In genomic region chr9:40320879-40321667, GRCm38 (mm10) we compare ENCODE assay signal across 9 mouse cellular contexts. TPM values are rescaled to one million over a fixed set of nuclear protein-coding genes. Genes with fewer than 3 reads are reported as not detected.
A peak's percentile ranks its signal among the peaks of the same experiment; 100 is the strongest.
DNase-seq lines count a peak whose midpoint lies in the region; ATAC-seq and TF ChIP-seq lines count a peak whose summit lies in the region.
"Had no signal": no experiment of that assay in that cellular context is flagged by ENCODE, and none has a peak within 500 bp of the region (broad histone marks: within the 10 kb centered on the region; RNA-seq: fewer than 3 reads in every experiment).

No protein-coding gene starts in this region.

- H3K4me3 ChIP-seq in liver, postnatal 0 days (ENCODE audit: low read depth, low read length) = no peak overlapping the region

- peak; percentile 18 to 38 for DNase-seq in spleen, adult 18-20 months
- DNase-seq in spleen, adult 12 weeks (ENCODE audit: low spot score) = no peak
- DNase-seq in embryo, embryonic 11.5 days (ENCODE audit: low read depth, low spot score) = peak; percentile 40
- DNase-seq in heart, adult 8-10 months (ENCODE audit: low spot score) = peak; percentile 91
- DNase-seq in kidney, adult 11 months = peak; percentile 82
- peak; percentile 57 for DNase-seq in liver, postnatal 0 days
- DNase-seq in skeletal muscle tissue, adult 2 months (ENCODE audit: low read depth, low spot score) = peak; percentile 94
- DNase-seq in thymus, postnatal 14 days = no peak

- 49% methylated on average over 12 of the region's 12 CpGs for WGBS in liver, postnatal 0 days (ENCODE audit: insufficient replicate concordance)

- no peak for TF ChIP-seq CTCF in liver, postnatal 0 days (IDR thresholded peaks at IDR 0.05; ENCODE audit: low read depth)

- H3K4me1 ChIP-seq in liver, postnatal 0 days (ENCODE audit: insufficient read depth) = peaks cover 17% of the 10 kb centered on the region

- 0 out of 2 replicates have a peak, but pooled peaks have one; percentile 11 for TF ChIP-seq EP300 in liver, postnatal 0 days (IDR thresholded peaks at IDR 0.05; ENCODE audit: low read depth)

- no peaks in the 10 kb centered on the region for H3K36me3 ChIP-seq in liver, postnatal 0 days (replicated peaks; ENCODE audit: insufficient read depth, low read length)

- H3K9me3 ChIP-seq in liver, postnatal 0 days (ENCODE audit: low read length) = no peaks in the 10 kb centered on the region

- H3K9ac ChIP-seq in liver, postnatal 0 days (replicated peaks) = no peak overlapping the region

- peak; percentile 79 for ATAC-seq in liver, postnatal 0 days

- 0 out of 2 replicates have a peak overlapping the region, but pooled peaks have one; percentile 32 for H3K4me2 ChIP-seq in liver, postnatal 0 days (ENCODE audit: low read depth, low read length)

- no peaks in the 10 kb centered on the region for H3K27me3 ChIP-seq in liver, postnatal 0 days (ENCODE audit: insufficient read depth, low read length)

- H3K27ac ChIP-seq in liver, postnatal 0 days (ENCODE audit: low read depth) = peak overlapping the region; percentile 51; the same call in 1 of the 2 replicates

RNA-seq across cellular contexts. Expression of gene Scn3b, which starts 52.1 kb away (rescaled TPM):
- total RNA-seq in heart, adult 8-10 months (2022) = 1 to 10 TPM in 1 of 4 experiments, under 1 TPM in 3; 0.57 to 1.4 (median 0.74) TPM
- polyA plus RNA-seq in liver, postnatal 0 days (2015; fragmentation: Nextera tagmentation; extraction: Ambion mirVana) = 0.15 TPM in 2 replicates
- total RNA-seq: neutrophil, adult 5-6 weeks had no signal

Comparison
In these comparisons a context has a peak if more than half of its experiments do, and no peak if none do; other contexts are left out.
1. DNase-seq: peak in spleen, adult 18-20 months (2 of 2), embryo, embryonic 11.5 days (single experiment), heart, adult 8-10 months (single experiment), kidney, adult 11 months (single experiment), liver, postnatal 0 days (single experiment) and skeletal muscle tissue, adult 2 months (single experiment); none in spleen, adult 12 weeks (single experiment) and thymus, postnatal 14 days (single experiment).